ENCODE assay signal across 8 mouse cellular contexts in the genomic region with DNA sequence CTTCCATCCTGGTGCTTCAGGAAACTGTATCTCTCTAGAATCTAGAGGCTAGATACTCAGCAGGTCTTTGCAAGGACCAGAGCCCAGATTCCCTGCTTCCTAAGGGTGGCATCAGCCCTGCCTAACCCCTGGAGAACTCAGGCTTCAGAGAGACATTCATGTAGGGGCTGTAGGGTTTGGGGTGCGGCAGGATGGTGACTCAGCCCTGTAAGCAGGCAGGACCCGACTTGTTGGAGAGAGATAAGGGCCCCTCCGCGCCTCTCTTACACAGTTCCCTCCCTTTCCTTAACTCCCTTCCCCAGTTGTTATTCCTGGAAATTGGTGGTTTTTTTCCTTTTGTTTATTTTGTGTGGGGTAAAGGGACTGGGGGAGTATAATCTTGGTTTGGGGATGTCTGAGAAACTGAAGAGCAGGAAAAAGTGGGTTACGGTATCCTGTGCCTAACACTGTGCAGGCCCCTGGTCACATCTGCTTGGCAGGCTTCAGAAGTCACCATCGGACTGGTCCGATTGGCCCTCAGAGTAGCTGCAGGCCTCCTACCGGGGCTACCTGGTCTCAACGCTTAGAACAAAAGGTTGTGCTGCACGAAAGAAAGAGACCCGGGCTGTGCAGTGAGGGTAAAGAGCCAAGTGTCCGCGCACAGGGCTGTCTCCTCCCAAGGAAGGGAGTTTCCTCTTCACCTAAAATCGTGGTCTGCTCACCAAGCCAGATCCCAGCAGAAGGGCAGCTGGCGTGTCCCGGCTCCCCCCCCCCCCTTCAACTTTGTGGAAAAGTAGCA. TPM values are rescaled to one million over a fixed set of nuclear protein-coding genes. Genes with fewer than 3 reads are reported as not detected.
A peak's percentile ranks its signal among the peaks of the same experiment; 100 is the strongest.
DNase-seq lines count a peak whose midpoint lies in the region; ATAC-seq lines count a peak whose summit lies in the region.

No protein-coding gene starts in this region.

- no peak for DNase-seq in lung, postnatal 25 days (ENCODE audit: low spot score)
- no peak for DNase-seq in forebrain, embryonic 11.5 days (ENCODE audit: low spot score)
- DNase-seq in spleen, postnatal 4 days (ENCODE audit: low spot score in 2 of 2), result peak; percentile 76 to 83
- DNase-seq in thymus, postnatal 10 days (ENCODE audit: low spot score in 2 of 2), result no peak
- no peak for DNase-seq in frontal cortex, postnatal 25 days (ENCODE audit: low spot score in 2 of 2)

- H3K27me3 ChIP-seq in lung, embryonic 15.5 days, result peaks cover 53% of the 10 kb centered on the region
- H3K27me3 ChIP-seq in forebrain, embryonic 11.5 days (ENCODE audit: control insufficient read depth, insufficient read depth, low read length), result peaks cover 28% of the 10 kb centered on the region
- H3K27me3 ChIP-seq in liver, embryonic 12.5 days (replicated peaks), result peaks cover 28% of the 10 kb centered on the region

- H3K4me2 ChIP-seq in lung, embryonic 15.5 days, result peak overlapping the region; percentile 80
- H3K4me2 ChIP-seq in forebrain, embryonic 11.5 days (ENCODE audit: low read depth, low read length, severe bottlenecking), result peak overlapping the region; percentile 61; the same call in 1 of the 2 replicates
- H3K4me2 ChIP-seq in liver, embryonic 12.5 days, result peak overlapping the region; percentile 84

- no peaks in the 10 kb centered on the region for H3K9me3 ChIP-seq in lung, embryonic 15.5 days
- H3K9me3 ChIP-seq in forebrain, embryonic 11.5 days (ENCODE audit: control insufficient read depth, low read length), result no peaks in the 10 kb centered on the region
- H3K9me3 ChIP-seq in liver, embryonic 12.5 days (replicated peaks), result peaks cover 7% of the 10 kb centered on the region

- H3K9ac ChIP-seq in lung, embryonic 15.5 days, result peak overlapping the region; percentile 31; the same call in 1 of the 2 replicates
- H3K9ac ChIP-seq in forebrain, embryonic 11.5 days (ENCODE audit: low read length), result no peak overlapping the region; the same call in 1 of the 2 replicates
- H3K9ac ChIP-seq in liver, embryonic 12.5 days, result peak overlapping the region; percentile 81

- peaks cover 19% of the 10 kb centered on the region for H3K4me1 ChIP-seq in lung, embryonic 15.5 days
- peaks cover 14% of the 10 kb centered on the region; the same call in 1 of the 2 replicates for H3K4me1 ChIP-seq in forebrain, embryonic 11.5 days (replicated peaks; ENCODE audit: control insufficient read depth, insufficient read depth, low read length)
- H3K4me1 ChIP-seq in liver, embryonic 12.5 days, result peaks cover 95% of the 10 kb centered on the region

- no peak overlapping the region for H3K27ac ChIP-seq in lung, embryonic 15.5 days
- peak overlapping the region; percentile 4; the same call in 1 of the 2 replicates for H3K27ac ChIP-seq in forebrain, embryonic 11.5 days (ENCODE audit: low read depth, low read length)
- peak overlapping the region; percentile 98 for H3K27ac ChIP-seq in liver, embryonic 12.5 days

- ATAC-seq in lung, embryonic 15.5 days (ENCODE audit: borderline replicate concordance, extremely low read depth, low FRiP score, low TSS enrichment), result no peak
- ATAC-seq in forebrain, embryonic 11.5 days (replicated peaks; ENCODE audit: low FRiP score), result no peak
- ATAC-seq in liver, embryonic 12.5 days, result peak; percentile 87
- ATAC-seq in cerebellum, adult (ENCODE audit: insufficient number of reproducible peaks, low FRiP score, low TSS enrichment), result no peak

- no peaks in the 10 kb centered on the region for H3K36me3 ChIP-seq in lung, embryonic 15.5 days
- no peaks in the 10 kb centered on the region for H3K36me3 ChIP-seq in forebrain, embryonic 11.5 days (ENCODE audit: control insufficient read depth, insufficient read depth, low read length)
- H3K36me3 ChIP-seq in liver, embryonic 12.5 days, result no peaks in the 10 kb centered on the region

- WGBS in lung, embryonic 15.5 days, result 9% methylated on average over 16 of the region's 16 CpGs
- 7% methylated on average over 16 of the region's 16 CpGs for WGBS in forebrain, embryonic 11.5 days
- 2% methylated on average over 16 of the region's 16 CpGs for WGBS in liver, embryonic 12.5 days (ENCODE audit: insufficient replicate concordance)

- peak overlapping the region; percentile 36 for H3K4me3 ChIP-seq in lung, embryonic 15.5 days
- peak overlapping the region; percentile 29 for H3K4me3 ChIP-seq in forebrain, embryonic 11.5 days (ENCODE audit: low read depth, low read length)
- H3K4me3 ChIP-seq in liver, embryonic 12.5 days, result peak overlapping the region; percentile 66

RNA-seq across cellular contexts. Expression of gene Plek2, which starts 4.1 kb away (rescaled TPM):
- polyA plus RNA-seq in lung, embryonic 15.5 days (2015; fragmentation: Nextera tagmentation; extraction: Ambion mirVana), result 6.0 and 7.1 TPM in 2 replicates
- 3.0 and 3.5 TPM in 2 replicates for polyA plus RNA-seq in forebrain, embryonic 11.5 days (2014; fragmentation: Nextera tagmentation; extraction: Ambion mirVana)
- 53.6 and 55.0 TPM in 2 replicates for polyA plus RNA-seq in liver, embryonic 12.5 days (2016; fragmentation: Nextera tagmentation; extraction: Ambion mirVana)

RNA-seq across cellular contexts. Expression of gene Eif2s1, which starts 49.3 kb away (rescaled TPM):
- polyA plus RNA-seq in lung, embryonic 15.5 days (2015; fragmentation: Nextera tagmentation; extraction: Ambion mirVana), result 219 and 226 TPM in 2 replicates
- 240 and 249 TPM in 2 replicates for polyA plus RNA-seq in forebrain, embryonic 11.5 days (2014; fragmentation: Nextera tagmentation; extraction: Ambion mirVana)
- polyA plus RNA-seq in liver, embryonic 12.5 days (2016; fragmentation: Nextera tagmentation; extraction: Ambion mirVana), result 266 and 283 TPM in 2 replicates

RNA-seq across cellular contexts. Expression of gene Atp6v1d, which starts 49.4 kb away (rescaled TPM):
- polyA plus RNA-seq in lung, embryonic 15.5 days (2015; fragmentation: Nextera tagmentation; extraction: Ambion mirVana), result 51.6 and 56.1 TPM in 2 replicates
- polyA plus RNA-seq in forebrain, embryonic 11.5 days (2014; fragmentation: Nextera tagmentation; extraction: Ambion mirVana), result 79.6 and 99.2 TPM in 2 replicates
- 37.2 and 37.4 TPM in 2 replicates for polyA plus RNA-seq in liver, embryonic 12.5 days (2016; fragmentation: Nextera tagmentation; extraction: Ambion mirVana)

Comparison
In these comparisons a context has a peak if more than half of its experiments do, and no peak if none do; other contexts are left out.
1. DNase-seq: peak in spleen, postnatal 4 days (2 of 2); none in lung, postnatal 25 days (single experiment), forebrain, embryonic 11.5 days (single experiment), thymus, postnatal 10 days (0 of 2) and frontal cortex, postnatal 25 days (0 of 2).
2. Peak in every context shown above with its lines, with median percentiles within 50 percentile points of each other: H3K4me2 ChIP-seq and H3K4me3 ChIP-seq.